Mouse (Mus musculus) stomach, postnatal 0 days (tissue): ENCODE data around the gene Nrsn2.

Source experiments
- CTCF ChIP-seq: IDR thresholded peaks from 2 replicates; pipeline ENCODE4 v1.5.1; 2016; ENCODE audit warnings: antibody characterized with exemption, low read depth, mild to moderate bottlenecking, moderate library complexity
- EP300 ChIP-seq: optimal IDR thresholded peaks from 2 replicates; pipeline ENCODE3; 2016; ENCODE audit warnings: antibody characterized with exemption

DNA sequence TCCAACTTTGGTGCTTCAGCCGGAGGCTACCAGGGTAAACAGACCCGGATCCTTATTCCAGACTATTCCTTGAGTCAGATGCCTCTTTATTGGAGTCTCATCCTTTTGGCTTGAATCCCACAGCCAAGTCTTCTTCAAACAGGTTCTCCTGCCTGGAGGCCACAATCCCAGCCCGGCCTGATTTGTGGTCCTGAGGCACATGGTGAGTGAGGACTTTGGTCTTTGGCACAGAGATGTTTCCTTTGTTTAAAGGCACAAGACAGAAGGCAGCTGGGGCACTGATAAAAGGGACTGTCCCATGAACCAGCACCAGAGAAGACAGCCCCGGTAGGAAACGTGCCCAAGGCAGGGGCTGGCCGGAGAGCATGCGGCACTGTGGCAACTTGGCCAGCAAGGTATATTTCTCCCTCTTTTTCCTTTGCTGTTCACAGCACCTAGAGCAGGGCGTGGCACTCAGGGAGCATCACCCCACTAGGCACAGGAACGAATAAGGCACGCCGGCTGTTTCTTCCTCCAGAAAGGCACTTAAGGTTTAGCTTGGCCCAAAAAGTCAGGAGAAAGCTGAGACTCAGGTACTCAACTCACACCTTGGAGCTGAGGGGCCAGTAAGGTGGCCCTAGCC, 38.7 kb downstream of the Nrsn2 start:
- TF ChIP-seq CTCF (no peak), EP300 (no peak)
